Mouse (Mus musculus): ENCODE data around the gene Gm266.

The Gm266 gene

DNA sequence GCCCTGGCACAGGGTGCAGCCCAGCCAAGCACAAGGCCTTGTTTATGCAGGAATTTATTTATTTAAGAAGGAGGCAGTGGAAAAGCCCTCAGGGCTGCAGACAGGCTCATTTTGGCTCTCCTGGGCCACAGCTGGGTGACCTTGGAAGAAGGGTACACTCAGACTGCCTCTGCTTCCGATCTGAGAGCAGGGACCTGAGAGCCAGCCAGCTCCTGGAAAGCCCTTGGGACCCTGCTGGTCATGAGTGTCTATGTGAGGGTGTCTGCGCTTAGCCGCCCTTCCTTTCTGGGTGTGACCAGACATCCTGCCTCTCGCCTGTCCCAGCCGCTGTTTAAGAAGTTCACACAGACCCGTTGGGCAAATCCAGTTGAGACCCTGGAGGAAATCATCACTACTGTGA lies 35.3 kb downstream of the Gm266 start:
- DNase-seq: no peak

DNA sequence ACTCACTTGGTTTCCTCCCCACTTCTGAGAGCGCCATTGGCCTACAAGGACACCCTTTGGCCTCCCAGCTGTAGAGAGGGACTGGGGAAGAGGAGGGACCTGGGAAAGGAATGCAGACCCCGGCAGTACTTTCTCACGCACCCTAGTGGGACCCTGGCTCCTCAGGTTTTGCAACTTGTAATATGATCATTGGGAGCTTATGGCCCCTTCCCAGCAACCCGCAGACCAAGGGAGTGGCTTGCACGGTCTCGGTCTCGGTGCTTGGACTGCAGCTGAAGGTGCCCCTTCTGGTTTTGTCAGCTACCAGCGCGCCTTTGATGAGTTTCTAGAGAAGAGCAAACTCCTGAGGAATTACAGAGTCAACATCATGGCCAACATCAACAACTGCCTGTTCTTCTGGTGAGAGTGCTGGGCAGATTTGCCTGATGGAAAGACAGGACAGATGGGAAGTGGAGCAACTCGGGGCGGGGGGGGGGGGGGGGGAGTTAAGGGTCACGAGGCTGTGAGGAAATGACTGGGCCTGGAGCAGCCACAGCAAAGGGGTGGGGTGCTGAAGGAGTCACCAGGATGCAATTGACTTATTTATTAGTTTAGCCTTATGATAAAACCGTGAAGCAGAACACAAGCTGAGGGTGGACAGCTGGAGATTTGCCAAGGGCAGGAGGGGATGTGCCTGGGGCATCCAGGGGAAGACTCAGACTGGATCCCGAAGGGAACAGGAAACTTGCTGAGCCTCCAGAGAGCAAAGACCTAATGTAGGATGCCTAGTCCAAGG lies 36.5 kb downstream of the Gm266 start:
- DNase-seq: no peak

DNA sequence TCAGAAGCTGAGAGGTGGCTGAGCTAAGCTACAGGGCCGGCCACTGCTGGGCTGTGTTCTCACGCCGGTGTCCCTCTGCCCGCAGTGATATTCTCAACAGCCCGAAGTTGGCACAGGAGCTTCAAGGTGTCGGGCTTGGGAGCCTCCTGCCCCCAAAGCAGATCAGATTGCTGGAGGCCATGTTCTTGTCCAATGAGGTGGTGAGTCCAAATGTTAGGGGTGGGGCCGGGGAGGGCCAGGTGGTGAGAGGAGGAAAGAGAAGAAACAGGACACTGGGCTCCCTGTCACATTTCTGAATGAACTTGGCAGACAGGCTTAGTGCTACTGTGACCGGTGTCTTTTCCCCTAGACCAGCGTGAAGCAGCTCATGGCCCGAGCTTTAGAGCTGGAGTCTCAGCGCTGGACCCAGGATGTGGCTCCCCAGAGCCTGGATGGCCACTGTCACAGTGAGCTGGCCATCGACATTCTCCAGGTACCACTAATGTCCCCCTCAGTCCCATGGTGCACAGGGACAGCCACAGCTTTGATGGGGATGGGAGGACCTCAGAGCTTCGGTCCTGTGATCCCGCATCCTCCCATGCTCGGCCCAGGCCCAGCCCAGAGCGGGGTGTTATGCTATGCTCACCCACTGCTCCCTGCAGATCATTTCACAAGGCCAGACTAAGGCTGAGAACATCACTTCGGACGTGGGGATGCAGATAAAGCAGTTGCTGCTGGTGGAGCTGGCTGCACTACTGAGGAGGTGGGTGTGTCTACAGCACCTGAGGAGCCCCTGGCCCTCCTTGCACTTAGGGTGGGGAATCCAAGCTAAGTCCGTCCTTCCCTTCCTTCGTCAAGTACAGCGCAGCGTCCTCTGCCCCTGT lies 37.5 kb downstream of the Gm266 start:
- no peak for DNase-seq

DNA sequence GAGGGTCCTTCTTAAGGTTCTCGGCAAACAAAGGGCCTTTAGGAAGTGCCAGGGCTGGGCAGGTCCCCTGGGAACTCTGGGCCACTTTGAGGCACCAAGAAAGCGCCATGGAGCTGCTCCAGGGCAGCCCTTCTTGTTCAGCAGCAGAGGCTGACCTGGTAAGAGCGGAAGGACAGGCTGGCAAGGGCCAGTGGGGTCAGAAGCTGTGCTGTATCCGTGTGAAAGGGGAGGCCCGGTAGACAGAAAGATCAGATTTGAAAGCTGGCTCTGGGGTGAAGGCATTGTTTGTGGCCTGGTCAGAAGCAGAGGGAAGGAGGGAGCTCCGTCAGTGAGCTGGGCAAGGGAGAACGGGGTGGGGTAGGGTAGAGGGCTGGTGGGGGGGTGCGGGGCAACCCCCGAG lies 38.3 kb downstream of the Gm266 start:
- no peak for DNase-seq

DNA sequence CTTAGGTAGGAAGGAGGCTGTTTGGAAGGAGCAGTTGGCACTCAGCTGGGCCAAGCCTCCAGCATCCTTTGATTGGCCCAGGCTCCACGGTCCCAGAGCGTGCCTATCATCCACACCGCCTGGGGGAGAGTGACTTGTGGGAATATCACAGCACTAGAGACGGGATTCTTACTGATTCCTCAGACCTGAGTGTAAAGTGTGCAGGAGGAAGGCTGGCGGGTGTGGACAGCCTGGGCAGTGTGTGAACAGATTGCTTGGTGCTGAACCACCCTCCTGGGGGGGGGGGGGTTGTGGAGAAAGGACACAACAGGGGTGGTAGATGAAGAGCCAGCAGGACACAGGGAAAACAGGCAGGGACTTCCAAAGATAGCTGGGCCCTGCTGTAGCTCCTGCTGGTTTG lies 38.9 kb downstream of the Gm266 start:
- no peak for DNase-seq

DNA sequence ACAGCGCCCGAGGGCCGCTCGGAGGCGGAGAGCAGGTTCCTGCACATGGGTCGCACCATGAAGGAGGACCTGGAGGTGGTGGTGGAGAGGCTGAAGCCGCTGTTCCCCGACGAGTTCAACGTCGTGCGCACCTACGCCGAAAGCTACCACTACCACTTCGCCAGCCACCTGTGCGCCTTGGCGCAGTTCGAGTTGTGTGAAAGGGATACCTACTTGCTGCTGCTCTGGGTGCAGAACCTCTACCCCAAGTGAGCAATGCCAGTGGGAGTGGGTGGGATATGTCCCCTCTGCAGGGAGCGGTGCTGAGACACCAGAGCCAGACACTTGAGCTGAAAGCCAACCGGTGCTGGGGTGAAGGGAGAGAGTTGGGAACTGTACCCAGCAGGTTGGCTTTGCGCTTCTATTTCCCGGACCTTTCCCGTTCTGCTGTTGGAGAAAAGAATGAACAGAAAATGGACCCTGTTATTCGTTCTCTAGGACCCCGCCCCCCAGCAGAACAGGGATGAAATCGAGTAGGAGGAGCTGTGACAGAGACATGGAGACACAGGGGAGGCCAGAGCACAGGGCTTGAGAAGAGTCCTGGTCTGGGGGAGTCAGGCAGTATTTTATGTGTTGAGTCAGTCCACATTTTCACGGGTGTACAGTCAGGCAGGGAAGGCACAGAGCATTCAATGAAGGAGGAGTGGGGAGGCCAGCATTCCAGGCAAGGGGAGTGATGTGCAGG lies 39.6 kb downstream of the Gm266 start:
- DNase-seq: no peak

DNA sequence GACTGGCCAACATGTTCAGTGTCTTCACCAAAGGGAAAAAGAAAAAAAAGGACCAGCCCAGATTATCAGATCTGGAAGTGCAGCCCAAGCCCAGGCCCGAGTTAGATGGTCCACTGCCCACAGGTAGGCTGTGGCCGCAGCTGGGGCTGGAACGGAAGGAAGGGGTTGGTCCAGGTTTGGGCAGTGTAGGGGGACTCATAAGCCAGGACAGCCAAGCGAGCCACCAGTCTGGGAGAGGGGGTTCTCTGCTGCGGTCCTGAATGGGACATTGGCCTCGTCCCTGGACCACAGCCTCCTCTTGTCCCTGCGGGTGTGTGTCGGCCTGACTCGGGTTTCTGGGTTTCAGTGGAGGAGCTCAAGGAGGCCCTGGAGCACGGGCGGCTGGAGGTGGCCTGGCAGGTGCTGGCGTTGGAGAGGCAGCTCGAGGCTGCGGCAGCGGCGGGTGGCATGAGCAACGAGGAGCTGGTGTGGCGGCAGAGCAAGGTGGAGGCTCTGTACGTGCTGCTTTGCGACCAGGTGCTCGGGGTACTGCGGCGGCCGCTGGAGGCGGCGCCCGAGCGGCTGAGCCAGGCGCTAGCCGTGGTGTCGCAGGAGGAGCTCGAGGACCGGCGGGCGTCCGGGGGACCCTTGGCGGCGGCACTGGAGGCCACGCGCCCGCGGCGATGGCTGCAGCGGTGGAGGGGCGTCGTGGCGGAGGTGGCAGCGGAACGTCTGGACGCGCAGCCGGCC lies 40.3 kb downstream of the Gm266 start:
- DNase-seq: no peak

DNA sequence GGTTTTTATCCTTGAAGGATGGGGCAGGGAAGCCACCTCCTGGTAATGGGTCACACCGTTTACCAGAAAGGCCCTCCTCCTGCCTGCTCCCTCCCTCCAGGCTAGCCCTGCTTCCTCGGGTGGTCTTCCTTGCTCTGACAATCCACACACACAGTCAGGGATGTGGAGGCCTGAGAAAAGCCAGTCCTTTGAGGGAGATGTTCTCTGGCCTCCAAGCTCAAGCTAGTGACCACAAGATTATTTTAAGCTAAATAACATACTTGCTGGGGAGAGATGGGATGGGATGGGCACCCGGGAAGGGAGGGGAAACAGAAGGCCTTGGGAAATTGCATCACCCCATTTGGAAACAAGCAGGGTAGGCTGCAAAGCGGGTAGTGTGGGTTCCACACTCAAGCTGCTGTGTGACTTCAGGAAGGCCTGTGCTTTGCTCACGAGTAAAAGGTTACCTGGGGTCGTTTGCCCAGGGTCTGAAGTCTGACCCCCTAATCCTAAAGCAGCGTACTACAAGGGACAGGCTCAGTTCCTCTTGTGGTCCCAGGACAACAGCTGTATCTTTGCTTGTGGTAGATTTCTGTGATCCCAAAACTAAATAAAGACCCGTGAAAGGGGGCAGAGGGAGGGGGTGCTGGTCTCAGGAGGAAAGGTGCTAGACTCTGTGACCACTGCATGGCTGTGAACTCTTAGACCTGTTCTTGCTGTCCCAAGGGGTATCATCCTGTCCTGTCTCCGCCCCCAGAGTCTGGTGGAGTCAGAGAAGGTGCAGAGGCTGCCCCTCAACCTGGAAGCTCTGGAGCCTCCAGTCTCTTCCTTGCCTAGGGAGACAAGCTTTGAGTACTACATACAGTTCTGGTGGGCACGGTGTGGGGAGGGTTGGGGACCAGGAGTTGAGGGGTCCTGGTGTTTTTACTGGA lies 41.4 kb downstream of the Gm266 start:
- no peak for DNase-seq

DNA sequence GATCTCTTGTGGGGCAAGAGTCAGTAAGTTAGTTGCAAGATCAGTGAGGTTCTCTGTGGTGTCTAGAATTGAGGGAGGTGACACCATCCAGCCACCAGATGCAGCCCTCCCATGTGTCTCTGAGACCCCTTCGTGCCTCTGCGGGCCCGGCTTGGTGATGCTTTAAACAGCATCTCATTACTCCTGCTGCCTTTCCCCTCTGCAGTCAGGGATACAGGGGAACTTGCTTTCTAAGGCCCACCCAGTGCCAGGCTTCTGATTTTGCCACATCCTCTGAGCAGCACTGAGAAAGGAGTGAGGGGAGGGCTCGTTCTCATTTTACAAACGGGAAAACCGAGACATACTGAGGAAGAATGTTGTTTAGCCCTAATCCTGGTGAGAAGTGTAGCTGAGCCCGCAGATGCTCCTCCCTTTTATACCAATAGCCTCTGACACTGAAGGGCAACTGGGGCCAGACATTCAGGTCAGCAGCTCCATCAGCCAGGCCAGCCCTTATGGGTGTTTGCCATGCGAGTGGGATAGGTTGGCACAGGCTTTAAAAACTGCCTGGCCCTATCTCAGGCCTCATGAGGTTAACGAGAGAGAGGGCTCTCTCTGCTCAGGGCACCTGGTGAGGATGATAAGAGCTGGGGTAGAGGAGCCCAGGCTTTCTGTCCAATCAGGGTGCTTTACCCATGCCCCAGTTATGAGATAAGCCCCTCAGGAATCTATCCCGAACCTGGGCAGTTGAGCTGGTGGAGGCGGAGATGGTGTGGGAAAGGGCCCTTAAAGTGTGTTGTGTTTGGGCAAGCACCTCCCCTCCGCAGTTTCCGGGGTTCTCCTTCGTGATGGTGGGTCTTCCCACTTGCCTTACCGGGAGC lies 42.4 kb downstream of the Gm266 start:
- no peak for DNase-seq

DNA sequence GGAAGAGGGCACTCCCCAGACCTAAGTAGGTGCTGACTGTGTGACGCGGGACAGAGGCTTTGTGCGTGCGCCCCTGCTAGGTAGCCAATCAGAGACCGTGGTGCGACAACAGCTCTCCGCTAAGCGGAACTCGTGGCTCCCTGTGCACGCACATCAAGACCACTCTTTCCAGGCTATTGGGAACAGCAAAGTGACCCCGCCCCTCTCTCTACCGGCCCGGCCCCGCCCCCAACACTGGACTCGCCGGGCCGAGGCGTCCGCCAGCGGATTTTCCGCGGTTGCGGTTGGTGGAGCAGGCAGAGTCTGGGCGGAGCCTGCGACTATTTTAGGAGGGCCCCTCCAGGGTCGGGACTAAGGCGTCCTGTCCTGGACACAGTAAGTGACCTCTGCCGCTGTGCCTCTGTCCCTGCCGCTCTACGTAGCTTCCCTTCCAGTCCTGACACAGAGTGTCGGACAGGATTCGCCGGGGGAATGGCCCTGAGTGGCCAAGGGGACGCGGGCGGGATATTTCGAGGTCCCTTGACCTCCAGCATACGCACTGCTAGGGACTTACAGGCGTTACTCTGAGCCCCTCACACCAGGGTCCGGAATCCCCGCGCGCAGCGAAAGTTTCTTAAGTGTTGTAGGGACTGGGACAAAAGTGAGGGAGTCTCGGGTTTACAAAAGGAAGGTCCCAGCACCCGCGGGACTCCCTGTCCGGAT lies 43.2 kb downstream of the Gm266 start, which contains the start of gene Tnfaip2:
Gene Tnfaip2, plus strand, starts transcription at position 161 of the 702 bp plus-strand sequence.
- peak; percentile 77 for DNase-seq

DNA sequence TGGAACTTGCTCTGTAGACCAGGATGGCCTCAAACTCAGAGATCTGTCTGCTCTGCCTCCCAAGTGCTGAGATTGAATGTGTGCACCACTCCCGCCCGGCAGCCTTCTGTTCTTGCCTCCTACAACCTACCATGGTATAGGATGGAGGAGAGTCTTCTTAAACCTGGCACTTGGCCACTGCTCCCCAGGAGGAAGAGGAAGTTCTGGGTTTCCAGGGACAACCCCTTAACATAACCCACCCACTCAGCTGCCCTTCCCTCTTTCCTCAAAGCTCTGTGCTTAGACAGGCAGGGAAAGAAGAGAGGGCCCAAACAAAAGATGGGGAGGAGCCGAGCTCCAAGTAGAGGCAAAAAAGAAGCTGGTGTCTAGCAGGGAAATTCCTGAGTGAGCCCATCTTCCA lies 44.1 kb downstream of the Gm266 start:
- DNase-seq: no peak

DNA sequence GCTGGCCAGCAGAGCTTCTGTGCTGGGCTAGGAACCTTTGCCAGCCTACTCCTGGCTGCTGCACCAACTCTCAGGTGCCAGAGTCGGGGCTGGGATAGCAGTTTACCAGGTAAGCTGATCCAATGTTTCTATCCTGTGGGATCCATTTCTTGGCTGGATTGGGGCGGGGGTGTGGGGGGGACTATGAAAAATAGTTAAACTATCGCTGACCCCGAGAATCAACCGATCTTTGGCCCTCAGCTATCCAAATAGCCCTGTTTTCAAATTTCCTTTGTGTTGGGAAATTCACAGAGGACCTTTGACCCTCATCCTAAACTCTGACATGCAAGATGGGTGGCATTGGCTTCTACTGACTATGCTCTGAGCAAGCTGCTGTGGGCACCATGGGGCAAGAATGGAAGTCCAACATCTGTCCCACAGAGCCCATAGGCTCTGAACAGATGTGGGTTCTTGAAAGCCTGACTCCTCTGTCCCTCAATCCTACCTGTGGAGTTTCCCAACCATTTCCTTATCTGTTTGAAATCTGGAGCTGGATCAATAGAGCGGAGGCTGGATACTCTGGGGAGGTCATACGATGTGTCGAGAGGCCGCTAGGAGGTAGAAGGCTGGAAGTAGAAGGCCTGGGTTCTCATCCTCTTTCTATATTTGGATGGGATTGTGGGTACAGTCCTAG lies 44.8 kb downstream of the Gm266 start:
- no peak for DNase-seq

DNA sequence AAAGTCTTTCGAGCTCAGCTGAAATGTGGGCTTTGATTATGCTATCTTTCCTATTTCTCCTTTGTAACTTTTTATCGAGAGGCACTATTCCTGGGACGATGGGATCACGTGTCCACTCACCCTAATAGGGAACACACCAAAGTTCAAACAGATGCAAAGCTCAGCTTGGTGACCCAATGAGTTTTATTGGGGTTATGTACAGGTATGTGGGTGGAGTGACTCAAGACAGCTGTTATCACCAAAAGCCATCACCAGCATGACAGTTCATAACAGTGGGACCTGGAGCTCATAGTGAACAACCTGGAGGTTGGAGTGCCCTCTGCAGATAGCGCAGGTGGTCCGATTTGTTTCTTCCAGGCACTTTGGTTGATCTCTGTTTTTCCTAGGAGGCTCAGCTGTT lies 46.8 kb downstream of the Gm266 start:
- no peak for DNase-seq

DNA sequence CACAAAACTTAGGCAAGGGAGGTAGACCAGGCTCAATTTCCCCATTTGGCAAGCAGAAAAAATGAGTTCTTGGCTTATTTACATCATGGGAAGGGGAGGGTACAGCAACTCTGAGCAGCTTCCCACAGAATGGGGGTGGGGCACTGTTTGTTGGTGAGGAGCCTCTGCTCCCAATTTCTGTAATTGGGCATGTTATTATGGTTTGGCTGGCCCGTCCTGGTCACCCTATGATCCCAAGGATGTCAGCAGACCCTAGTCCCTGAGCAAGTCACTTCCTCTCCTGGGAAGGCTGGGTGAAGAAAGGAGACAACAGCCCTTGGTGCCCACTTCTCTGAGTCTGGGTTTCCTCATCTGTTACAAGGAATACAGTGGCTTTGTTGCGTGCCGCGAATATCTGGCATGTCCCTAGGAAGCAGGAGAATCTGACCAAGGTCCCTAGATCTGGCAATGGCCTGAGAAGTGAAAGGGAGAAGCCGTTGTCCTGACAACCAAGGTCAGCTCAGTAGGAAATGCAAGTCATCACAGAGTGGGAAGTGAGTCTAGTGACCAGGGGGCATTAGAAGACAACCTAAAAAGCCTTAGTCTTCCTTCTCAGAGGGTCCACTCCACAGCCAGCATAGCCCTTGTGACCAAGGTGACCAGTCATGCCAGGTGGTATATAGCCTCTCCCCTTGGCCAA lies 48.3 kb downstream of the Gm266 start:
- no peak for DNase-seq

DNA sequence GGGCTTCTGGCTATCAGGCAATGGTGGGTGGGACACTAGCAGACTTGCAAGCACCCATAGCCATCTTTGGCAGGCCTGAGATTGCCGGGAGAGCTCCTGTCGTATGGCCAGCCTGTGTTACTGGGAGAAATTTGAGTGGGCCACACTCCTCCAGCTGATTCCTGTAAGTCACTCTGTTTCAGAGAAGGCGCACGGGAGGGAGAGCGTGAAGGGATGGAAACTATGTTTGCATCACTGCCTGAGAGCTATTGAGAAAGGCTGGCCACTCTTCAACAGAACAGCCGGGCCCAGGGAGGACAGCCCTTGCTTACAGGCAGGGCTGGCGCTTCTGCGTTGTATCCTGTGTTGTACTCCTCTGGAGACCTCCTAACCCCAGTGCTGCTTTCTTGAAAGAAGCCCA lies 49.0 kb downstream of the Gm266 start:
- peak; percentile 58 for DNase-seq

DNA sequence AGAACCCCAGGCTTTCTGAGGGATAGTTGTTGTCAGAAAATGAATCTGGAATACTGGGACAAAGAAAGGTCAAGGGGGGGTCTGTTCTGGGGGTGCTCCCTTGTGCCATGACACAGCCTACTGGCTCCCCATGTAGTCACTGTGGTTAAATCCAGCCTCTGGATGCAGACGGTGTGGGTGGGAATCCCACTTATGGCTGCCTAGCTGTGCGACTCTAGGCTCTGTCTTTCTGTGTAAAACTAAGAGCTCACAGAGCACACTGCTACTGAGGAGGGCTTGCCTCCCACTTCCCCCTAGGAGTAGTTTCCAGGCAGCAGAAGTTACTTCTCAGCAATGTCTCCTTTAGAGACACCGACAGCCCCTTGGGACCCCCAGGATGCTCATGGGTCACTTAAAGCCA lies 49.5 kb downstream of the Gm266 start:
- DNase-seq: no peak

DNA sequence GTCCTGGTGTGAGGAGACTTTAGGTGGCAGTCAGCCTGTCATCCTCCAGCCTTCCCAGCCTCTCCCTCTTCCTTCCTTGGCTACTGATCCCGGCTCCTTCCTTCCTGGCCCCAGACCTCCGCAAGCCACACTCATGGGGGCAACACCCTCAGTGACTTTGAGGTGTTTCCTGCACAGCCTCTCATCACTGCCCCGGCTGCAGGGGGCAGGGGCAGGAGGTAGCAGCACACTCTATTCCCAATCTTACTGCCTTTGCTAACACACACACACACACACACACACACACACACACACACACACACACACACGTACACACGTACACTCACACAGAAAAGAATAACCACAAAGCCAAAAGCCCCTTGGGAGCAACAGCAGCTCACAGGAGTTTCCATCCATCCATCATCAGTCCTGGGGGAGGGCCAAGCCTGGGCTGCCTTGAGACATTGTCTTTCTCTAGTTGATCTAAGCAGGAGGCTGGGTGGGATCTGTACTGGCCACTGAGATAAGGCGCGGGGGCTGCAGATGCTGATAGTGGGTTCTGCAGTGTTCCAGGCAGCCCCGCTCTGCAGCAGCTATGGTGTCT lies 50.8 kb downstream of the Gm266 start:
- DNase-seq: no peak
